Mouse (Mus musculus): ENCODE measurements at regions not wholly inside any gene's neighbourhood (a gene's known extent, or its start where the extent isn't known, plus 50 kb on each side); places are given as distances from the start of the nearest gene placed in this dataset.

DNA sequence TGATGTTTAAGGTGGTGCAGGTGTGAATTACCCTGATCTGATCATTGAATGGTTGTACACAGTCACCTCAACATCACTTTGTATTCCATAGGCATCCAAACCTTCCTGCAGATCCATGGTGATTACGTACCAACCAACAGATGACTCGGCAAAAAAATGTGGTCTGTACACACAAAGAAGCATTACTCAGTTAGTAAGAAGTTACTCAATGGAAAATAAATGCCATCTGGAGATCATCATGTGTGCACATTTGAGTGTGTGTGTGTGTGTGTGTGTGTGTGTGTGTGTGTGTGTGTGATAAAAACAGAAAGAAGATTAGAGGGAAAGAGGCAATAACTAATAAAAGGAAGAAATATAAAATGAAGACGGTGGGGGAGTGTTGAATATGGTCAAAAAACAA lies 1512.2 kb upstream of the Gm6569 start:
- no peak for DNase-seq

DNA sequence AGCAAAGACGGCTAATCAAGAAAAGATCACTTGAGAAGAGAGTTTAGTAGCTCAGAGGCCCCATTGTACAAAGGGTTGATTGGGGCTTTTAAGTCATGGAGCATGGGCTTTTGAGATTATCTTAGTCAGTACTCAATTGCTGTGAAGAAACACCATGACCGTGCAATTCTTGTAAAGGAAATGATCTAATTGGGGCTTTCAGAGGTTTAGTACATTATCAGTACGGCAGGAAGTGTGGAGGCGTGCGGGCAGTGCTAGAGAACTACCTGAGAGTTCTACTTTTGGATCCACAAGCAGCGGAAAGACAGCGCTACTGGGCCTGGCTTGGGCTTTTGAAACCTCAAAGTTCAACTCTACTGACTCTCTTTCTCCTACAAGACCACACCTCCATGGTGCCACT lies 1511.2 kb upstream of the Gm6569 start:
- no peak for DNase-seq

- no peak for DNase-seq
Observed at GRCm38 (mm10) chr15:72331262-72331661, 1503.1 kb upstream of the Gm6569 start.

DNA sequence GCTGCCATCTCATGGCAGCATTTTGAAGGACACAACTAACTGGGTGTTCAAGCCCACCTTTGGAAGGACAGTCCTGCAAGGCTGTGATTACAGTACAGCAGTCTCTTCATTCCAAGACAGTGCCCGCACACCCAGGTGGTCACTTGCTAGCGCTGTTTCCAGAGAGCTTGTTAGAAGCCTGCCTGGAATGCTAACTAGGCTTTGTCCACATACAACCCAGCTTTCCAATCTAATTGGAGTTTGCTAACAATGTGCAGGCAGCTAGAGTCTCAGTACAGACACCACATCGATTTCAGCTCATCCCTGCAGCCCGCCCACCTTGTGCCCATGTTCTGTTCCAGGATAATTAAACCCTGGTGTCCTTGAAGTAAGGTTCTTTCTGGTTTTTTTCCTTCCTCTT lies 1499.9 kb upstream of the Gm6569 start:
- DNase-seq = no peak

- no peak for DNase-seq
Observed at GRCm38 (mm10) chr15:72339629-72340028, 1494.7 kb upstream of the Gm6569 start.

DNA sequence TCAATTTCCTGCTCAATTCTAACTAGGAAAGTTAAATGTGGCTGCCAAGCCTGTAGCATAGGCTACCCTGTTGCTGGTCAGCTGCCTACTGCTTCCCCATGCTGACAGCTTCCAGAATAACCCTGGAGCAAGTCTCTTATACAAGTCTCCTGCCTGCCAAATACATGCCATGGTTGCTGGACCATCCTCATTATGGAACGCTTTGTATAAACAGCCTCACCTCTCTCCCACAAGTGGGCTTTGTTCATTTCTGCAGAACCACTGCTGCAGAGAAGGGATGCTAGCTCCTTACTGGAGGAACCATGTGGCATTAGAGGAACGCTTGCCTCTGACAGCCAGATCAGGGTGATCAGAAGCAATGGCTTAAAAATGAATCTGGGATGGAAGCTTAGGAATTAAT lies 1492.4 kb upstream of the Gm6569 start:
- no peak for DNase-seq

GRCm38 (mm10) chr15:72342504-72342903 lies 1491.9 kb upstream of the Gm6569 start:
- DNase-seq = no peak

DNA sequence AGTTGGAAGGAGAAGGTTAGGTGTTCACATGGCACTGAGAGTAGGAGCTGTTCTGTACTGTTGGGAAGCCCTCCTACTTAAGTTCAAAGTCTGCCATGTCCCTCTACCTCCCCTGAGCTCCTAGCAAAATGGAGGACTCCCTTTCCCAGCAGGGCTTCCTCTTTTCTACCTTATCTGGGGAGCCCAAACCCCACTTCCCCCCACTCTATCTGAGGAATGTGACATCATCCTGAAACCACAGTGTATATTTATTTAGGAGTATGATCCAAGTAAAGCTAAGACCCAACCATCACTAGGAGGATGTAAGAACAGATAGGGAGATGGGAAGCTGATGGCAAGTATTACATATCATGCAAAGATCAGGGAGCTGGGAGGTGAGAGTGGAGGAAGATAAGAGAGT lies 1490.6 kb upstream of the Gm6569 start:
- no peak for DNase-seq

- DNase-seq = no peak
Observed at GRCm38 (mm10) chr15:72353371-72353770, 1481.0 kb upstream of the Gm6569 start.

DNA sequence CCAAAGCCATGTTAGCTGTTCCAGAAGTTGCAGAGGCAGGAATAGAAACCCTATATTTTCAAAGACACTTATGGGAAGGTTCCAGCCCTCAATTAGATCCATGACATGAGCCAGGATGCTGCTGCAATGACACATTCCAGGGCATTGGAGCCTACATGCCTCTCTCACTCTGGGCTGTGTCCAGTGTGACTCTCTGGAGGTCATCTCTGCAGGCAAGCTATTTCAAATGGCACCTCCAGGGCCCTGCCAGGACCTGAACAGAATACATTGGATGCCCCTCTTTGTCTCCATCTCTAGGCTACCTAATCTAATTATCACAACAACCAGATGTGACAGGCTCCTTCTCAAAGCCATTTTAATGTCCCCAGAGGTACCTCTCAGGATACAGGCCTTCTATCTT lies 1478.7 kb upstream of the Gm6569 start:
- DNase-seq = no peak

DNA sequence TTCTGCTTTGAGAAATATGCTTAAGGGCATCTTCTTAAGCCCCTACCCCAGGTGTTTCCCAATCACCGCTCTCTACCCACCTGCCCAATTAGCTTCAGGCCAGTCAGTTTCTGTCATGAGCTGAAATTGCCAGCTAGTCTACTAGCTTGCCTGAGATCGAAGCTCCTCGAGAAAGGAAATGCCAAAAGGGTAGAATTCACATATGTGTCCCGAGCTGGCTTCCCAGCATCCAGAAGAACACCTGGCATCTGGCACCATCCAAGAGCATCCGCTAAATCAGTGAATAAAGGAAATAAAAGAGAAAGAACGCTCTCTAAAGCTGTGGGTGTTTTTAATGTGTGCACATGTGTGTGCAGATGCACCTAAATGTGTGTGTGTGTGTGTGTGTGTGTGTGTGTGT lies 1474.7 kb upstream of the Gm6569 start:
- peak; percentile 44 for DNase-seq

- peak; percentile 85 for DNase-seq
Observed at GRCm38 (mm10) chr15:72360049-72360448, 1474.3 kb upstream of the Gm6569 start.

DNA sequence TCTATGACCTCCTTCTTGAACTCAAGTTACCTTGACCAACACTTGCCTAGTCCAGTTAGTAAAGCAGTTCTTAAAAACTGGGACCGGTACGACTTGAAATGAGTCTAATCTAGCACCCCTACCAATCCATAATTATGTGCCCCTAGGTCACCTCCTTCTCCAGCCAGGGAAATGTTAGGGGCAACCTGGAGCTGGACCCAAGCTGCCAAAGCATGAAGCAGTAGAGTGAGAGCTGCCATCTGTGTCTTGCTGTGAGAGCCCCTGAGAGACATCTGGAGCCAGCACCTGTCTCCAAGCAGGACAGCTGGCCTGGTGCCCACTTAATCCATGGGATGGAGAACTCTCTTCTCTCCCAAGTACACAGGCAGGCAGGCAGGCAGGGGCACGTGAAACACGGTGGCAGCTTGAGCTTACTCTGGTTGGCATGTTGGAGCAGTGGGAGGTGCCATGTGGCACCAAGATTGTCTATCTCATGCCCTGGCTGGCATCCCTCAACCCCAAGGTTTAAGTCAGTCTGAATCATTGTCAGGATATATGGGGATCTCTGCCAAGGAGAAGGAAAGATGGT lies 1473.8 kb upstream of the Gm6569 start:
- DNase-seq = peak; percentile 99

- DNase-seq = no peak
Observed at GRCm38 (mm10) chr15:72373041-72373440, 1461.3 kb upstream of the Gm6569 start.

DNA sequence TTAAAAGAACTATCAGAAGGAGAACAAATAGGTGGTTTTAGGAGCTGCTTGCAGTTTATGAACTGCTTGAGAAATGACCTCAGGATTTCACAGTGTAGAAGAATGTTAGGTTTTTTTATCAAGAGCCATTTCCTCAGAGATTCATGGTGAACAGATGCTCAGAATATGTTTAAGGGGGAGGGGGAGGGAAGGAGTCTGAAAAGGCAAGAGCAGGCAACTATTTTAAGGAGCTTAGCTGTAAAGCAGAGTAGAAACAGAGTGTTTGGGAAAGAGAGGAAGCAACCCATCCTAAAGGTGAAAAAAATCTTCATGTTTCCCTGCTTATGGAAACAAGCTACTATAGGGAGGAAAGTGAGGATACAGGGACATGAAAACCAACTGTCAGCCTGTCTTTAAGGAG lies 1457.2 kb upstream of the Gm6569 start:
- no peak for DNase-seq

- DNase-seq = no peak
Observed at GRCm38 (mm10) chr15:72379291-72379690, 1455.1 kb upstream of the Gm6569 start.

- DNase-seq = no peak
Observed at GRCm38 (mm10) chr15:72381164-72381563, 1453.2 kb upstream of the Gm6569 start.

- DNase-seq = no peak
Observed at GRCm38 (mm10) chr15:72381744-72382143, 1452.6 kb upstream of the Gm6569 start.

- no peak for DNase-seq
Observed at GRCm38 (mm10) chr15:72382521-72382920, 1451.8 kb upstream of the Gm6569 start.

- DNase-seq = no peak
Observed at GRCm38 (mm10) chr15:72383062-72383461, 1451.3 kb upstream of the Gm6569 start.

DNA sequence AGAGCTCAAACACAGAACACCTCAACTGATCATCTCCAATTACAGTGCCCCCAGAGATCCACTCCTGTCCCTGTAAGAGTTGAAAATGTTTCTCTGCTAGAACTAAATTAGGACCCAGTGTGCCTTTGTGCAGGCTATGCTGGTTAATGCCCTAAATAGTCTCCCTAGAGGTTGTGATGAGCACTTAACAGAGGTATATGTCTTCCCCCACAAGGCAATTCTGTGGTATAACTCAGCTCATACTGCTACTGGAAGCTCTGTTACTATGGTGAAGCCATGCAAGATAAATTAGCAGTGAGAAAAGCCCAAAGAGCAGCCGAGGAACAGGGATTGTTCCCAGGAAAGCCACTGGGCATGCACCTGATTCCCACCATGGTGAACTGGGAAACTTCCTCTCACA lies 1450.9 kb upstream of the Gm6569 start:
- no peak for DNase-seq

DNA sequence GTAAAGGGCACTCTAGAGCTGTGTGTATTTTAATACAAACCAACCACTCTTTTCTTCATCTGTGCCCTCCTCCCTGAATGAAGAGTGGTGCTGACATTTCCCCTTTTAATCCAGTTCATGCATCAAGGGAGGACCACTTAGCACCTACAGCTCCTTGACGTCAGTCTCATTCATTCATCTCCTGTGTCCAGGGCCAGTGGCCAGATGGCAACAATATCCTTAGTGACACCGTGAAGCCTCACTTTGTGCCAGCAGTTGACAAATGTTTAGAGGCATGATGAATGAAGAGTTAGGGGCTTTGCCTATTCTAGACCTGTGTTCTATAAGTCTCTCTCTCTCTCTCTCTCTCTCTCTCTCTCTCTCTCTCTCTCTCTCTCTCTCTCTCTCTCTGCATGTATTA lies 1441.1 kb upstream of the Gm6569 start:
- no peak for DNase-seq

DNA sequence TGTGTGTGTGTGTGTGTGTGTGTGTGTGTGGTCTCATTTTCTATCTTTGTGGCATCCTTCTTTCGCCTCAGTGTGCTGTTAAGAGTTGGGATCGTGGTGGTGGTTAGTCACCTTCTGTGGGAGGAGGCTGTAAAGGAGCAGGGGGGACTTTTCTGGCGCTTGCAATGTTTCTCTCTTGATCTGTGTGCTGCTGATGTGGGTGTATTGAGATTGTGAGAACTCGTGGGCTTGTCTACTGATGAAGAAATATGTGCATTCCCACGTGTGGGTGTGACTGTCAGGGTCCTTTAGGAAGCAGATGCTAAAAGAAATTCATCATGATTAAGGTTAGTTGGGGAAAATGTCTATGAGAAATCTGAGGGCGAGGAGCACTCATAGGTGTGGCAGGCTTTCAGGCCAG lies 1422.4 kb upstream of the Gm6569 start:
- no peak for DNase-seq
